Mouse (Mus musculus) heart, adult 2 months (tissue): ENCODE results near the gene Adnp. TPM values are rescaled to one million over a fixed set of nuclear protein-coding genes. Genes with fewer than 3 reads are reported as not detected.
A peak's percentile ranks its signal among the peaks of the same experiment; 100 is the strongest.

Experiments
- DNase-seq, 2 experiments: peaks; one replicate each; pipeline ENCODE4 v3.0.0; 2021
- H3K27ac ChIP-seq: fragments of 200-600 bp; 2 replicates; pipeline ENCODE4 v1.8.1; 2022
- H3K27me3 ChIP-seq: fragments of 200-500 bp; 2 replicates; pipeline ENCODE4 v1.6.1; 2012; ENCODE audit warnings: mild to moderate bottlenecking, low read length, inconsistent platforms, mixed read lengths; ENCODE audit not compliant: control insufficient read depth, insufficient read depth
- H3K36me3 ChIP-seq: fragments of 200-500 bp; 2 replicates; pipeline ENCODE4 v1.6.1; 2012; ENCODE audit warnings: low read length, inconsistent platforms; ENCODE audit not compliant: control insufficient read depth, insufficient read depth
- H3K4me1 ChIP-seq: fragments of 200-500 bp; 2 replicates; pipeline ENCODE4 v1.6.1; 2011; ENCODE audit warnings: low read length; ENCODE audit not compliant: control insufficient read depth, insufficient read depth
- H3K4me3 ChIP-seq: fragments of 200-600 bp; 2 replicates; pipeline ENCODE4 v1.8.1; 2022
- H3K79me2 ChIP-seq: fragments of 200-500 bp; replicated peaks from 2 replicates; pipeline ENCODE4 v1.6.1; 2012; ENCODE audit warnings: mild to moderate bottlenecking, inconsistent platforms, low read length, moderate library complexity, mixed read lengths; ENCODE audit not compliant: control insufficient read depth, insufficient read depth
- H3K9ac ChIP-seq: fragments of 200-500 bp; 2 replicates; pipeline ENCODE4 v1.6.1; 2012; ENCODE audit warnings: low read depth, mild to moderate bottlenecking, control low read depth, inconsistent platforms, low read length, mixed read lengths
- CTCF ChIP-seq: fragments of 200-600 bp; IDR thresholded peaks from 2 replicates; pipeline ENCODE4 v1.8.1; 2022; ENCODE audit warnings: antibody characterized with exemption, mild to moderate bottlenecking, moderate library complexity
- EP300 ChIP-seq: fragments of 200-500 bp; IDR thresholded peaks from 2 replicates; pipeline ENCODE4 v1.6.1; 2011; ENCODE audit warnings: low read depth, low read length, control low read depth; ENCODE audit not compliant: insufficient read depth
- POLR2A ChIP-seq: fragments of 200-500 bp; IDR thresholded peaks from 2 replicates; pipeline ENCODE4 v1.6.1; 2011; ENCODE audit warnings: mild to moderate bottlenecking, low read depth, low read length, control low read depth; ENCODE audit not compliant: insufficient read depth
- WGBS: fragments of 180-500 bp; shearing (Covaris S2); methylation state at CpG from one replicate; pipeline ENCODE4 v1.1.7; 2018; 5-methylcytosine and 5-hydroxymethylcytosine counted together
- intact Hi-C: fragments of 180-260 bp; cut with DNase I; formaldehyde crosslinking; loops from one replicate; pipeline ENCODE4 v1.15.1; 2025
- polyA plus RNA-seq: library from polyadenylated mRNA; depleted of rRNA; stranded (reverse); fragments of >200 nt; gene quantifications from 2 replicates; pipeline ENCODE4 v1.2.3, GENCODE M21; 2012
- total RNA-seq, 2 experiments: library from RNA; stranded (reverse); gene quantifications; 2 replicates each; pipeline ENCODE4 v1.2.3; 2021

The Adnp gene
- total and polyA plus RNA-seq, 3 experiments = 11.2 to 30.7 (median 29.6) TPM

DNA sequence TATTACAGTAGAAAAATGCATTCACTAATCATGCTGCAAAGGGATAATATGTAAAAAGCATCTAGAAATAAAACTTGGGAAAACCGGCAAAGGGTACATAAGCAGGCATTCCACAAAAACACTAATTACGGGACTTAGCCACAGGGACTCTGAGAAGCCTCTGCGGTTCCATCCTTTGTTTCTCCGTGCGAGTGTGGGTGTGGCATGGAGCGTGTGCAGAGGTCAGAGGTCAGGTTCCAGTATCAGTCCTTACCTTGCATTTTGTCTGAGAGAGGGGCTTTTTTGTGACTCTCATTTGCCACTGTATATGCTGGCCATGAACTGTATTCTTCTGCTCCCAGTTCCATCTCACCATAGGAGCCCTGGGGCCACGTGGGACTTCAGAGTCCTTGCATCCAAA lies 31.0 kb downstream of the Adnp start:
- TF ChIP-seq CTCF (no peak), EP300 (no peak), POLR2A (no peak)
- Histone ChIP-seq H3K27ac (no peak overlapping the region), H3K4me1 (no peaks in the 10 kb centered on the region), H3K79me2 (no peaks in the 10 kb centered on the region), H3K27me3 (no peaks in the 10 kb centered on the region), H3K36me3 (no peaks in the 10 kb centered on the region; the same call in 1 of the 2 replicates), H3K4me3 (no peak overlapping the region), H3K9ac (no peak overlapping the region)
- intact Hi-C loops = no loop called here
- 60% methylated on average over 7 of the region's 7 CpGs for WGBS
- no peak for DNase-seq

DNA sequence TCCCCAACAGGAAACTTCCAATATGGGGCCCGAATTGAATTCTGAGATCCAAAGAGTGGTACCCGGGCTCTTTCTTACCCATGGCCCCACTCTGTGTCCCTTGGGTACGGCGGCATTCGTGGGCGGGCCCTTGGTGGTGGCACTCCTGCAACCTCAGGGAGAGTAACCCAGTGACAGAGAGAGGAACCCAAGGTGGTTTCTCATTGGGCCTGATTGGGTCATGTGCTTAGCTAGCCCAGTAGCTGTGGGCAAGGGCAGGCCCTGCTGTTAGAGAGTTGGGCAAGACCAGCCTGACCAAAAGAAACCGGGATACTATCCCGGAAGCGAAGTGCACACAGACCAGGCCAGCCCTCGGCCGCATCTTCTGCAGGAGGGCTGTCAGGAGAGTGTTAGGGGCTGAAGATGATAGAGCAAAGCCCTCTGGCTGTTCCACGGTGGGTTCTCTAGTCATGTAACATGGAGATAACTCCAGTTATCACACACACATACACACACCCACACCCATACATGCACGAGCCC lies 36.7 kb downstream of the Adnp start:
- H3K4me1 ChIP-seq = no peaks in the 10 kb centered on the region
- intact Hi-C loops = no loop called here
- peak overlapping the region; percentile 31 for H3K27ac ChIP-seq
- TF ChIP-seq EP300 (no peak), POLR2A (no peak), CTCF (no peak)
- peak overlapping the region; percentile 57; the same call in 1 of the 2 replicates for H3K9ac ChIP-seq
- no peaks in the 10 kb centered on the region for H3K27me3 ChIP-seq
- H3K79me2 ChIP-seq = no peaks in the 10 kb centered on the region
- peak overlapping the region; percentile 39 for H3K4me3 ChIP-seq
- no peaks in the 10 kb centered on the region for H3K36me3 ChIP-seq
- 9% methylated on average over 13 of the region's 13 CpGs for WGBS
- peak; percentile 65 to 83 for DNase-seq

GRCm38 (mm10) chr2:168169800-168170113 lies 37.2 kb downstream of the Adnp start:
- peak overlapping the region; percentile 39; the same call in 1 of the 2 replicates for H3K4me3 ChIP-seq
- 14% methylated on average over 9 of the region's 9 CpGs for WGBS
- H3K27me3 ChIP-seq = no peaks in the 10 kb centered on the region
- H3K79me2 ChIP-seq = no peaks in the 10 kb centered on the region
- no peak for TF ChIP-seq CTCF
- TF ChIP-seq POLR2A = no peak
- no peak for TF ChIP-seq EP300
- intact Hi-C loops = no loop called here
- DNase-seq = no peak
- no peaks in the 10 kb centered on the region for H3K4me1 ChIP-seq
- H3K9ac ChIP-seq = peak overlapping the region; percentile 34; the same call in 1 of the 2 replicates
- no peaks in the 10 kb centered on the region for H3K36me3 ChIP-seq
- peak overlapping the region; percentile 31 for H3K27ac ChIP-seq

GRCm38 (mm10) chr2:168168892-168169799 lies 37.8 kb downstream of the Adnp start:
- WGBS = 74% methylated on average over 9 of the region's 9 CpGs
- H3K4me3 ChIP-seq = no peak overlapping the region

GRCm38 (mm10) chr2:168167781-168168180 lies 39.1 kb downstream of the Adnp start:
- intact Hi-C loops = no loop called here
- no peaks in the 10 kb centered on the region for H3K27me3 ChIP-seq
- TF ChIP-seq POLR2A (no peak), EP300 (no peak), CTCF (no peak)
- WGBS = 49% methylated on average over 3 of the region's 3 CpGs
- DNase-seq = no peak
- no peak overlapping the region for H3K9ac ChIP-seq
- H3K4me1 ChIP-seq = no peaks in the 10 kb centered on the region
- no peaks in the 10 kb centered on the region for H3K79me2 ChIP-seq
- H3K4me3 ChIP-seq = no peak overlapping the region
- no peaks in the 10 kb centered on the region for H3K36me3 ChIP-seq
- no peak overlapping the region for H3K27ac ChIP-seq

More at GRCm38 (mm10) chr2:168168892-168169799, 37.8 kb downstream of the Adnp start:
- Histone ChIP-seq H3K9ac (no peak overlapping the region), H3K27me3 (no peaks in the 10 kb centered on the region), H3K36me3 (no peaks in the 10 kb centered on the region), H3K79me2 (no peaks in the 10 kb centered on the region), H3K4me1 (no peaks in the 10 kb centered on the region), H3K27ac (no peak overlapping the region)
- DNase-seq = no peak
- no peak for TF ChIP-seq POLR2A
- TF ChIP-seq EP300 = no peak
- no peak for TF ChIP-seq CTCF
- intact Hi-C loops = no loop called here

- intact Hi-C loops = no loop called here
- H3K4me1 ChIP-seq = no peaks in the 10 kb centered on the region
- H3K79me2 ChIP-seq = no peaks in the 10 kb centered on the region
- H3K27ac ChIP-seq = no peak overlapping the region
- H3K9ac ChIP-seq = no peak overlapping the region
- no peak overlapping the region for H3K4me3 ChIP-seq
- 59% methylated on average over 21 of the region's 21 CpGs for WGBS
- DNase-seq = no peak
- H3K27me3 ChIP-seq = no peaks in the 10 kb centered on the region
- TF ChIP-seq EP300 (no peak), CTCF (no peak)
- no peaks in the 10 kb centered on the region for H3K36me3 ChIP-seq
Measured at GRCm38 (mm10) chr2:168166750-168167460, 40.0 kb downstream of the Adnp start.
